Mouse (Mus musculus): ENCODE data around the gene Gm21943. TPM values are rescaled to one million over a fixed set of nuclear protein-coding genes. Genes with fewer than 3 reads are reported as not detected.

Gm21943 gene
- total RNA-seq (2023), result not detected

DNA sequence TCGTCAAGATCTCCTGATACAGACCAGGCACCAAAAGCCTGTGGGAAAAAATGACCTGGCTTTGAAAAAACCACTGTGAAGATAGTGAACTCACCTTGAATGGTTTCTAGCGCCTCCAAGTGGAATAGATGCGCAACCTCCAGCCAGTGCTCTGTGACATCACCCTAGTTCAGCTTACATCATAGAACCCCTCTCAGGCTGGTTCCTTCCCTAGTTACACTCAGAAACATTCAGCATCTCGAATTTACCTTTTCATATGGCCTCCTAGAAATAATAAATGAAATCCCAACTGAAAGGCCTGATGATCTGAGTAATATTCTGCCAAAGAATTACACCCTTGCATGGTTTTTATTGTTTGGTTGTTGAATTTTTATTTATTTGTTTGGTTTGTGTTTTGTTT, at the start of gene Gm21943:
TSS of gene Gm21943 (minus strand) at position 101 of the 400 bp plus-strand sequence.

Other genes starting within 250 kb of the Gm21943 start
- gene Gm28961, start 172.0 kb upstream of the Gm21943 start, total RNA-seq (2023), result not detected